Mouse (Mus musculus) bone marrow, adult 2 months (tissue): ENCODE results near the gene Gm45716.

ENCODE experiments used
- CTCF ChIP-seq: fragments of 200-500 bp; IDR thresholded peaks from 2 replicates; pipeline ENCODE4 v1.5.1; 2011; ENCODE audit warnings: low read length, control low read depth; ENCODE audit not compliant: control insufficient read depth, insufficient read depth
- POLR2A ChIP-seq: fragments of 200-500 bp; IDR thresholded peaks from 2 replicates; pipeline ENCODE4 v1.6.1; 2011; ENCODE audit warnings: low read depth, mild to moderate bottlenecking, control low read depth, low read length, borderline replicate concordance; ENCODE audit not compliant: control insufficient read depth

DNA sequence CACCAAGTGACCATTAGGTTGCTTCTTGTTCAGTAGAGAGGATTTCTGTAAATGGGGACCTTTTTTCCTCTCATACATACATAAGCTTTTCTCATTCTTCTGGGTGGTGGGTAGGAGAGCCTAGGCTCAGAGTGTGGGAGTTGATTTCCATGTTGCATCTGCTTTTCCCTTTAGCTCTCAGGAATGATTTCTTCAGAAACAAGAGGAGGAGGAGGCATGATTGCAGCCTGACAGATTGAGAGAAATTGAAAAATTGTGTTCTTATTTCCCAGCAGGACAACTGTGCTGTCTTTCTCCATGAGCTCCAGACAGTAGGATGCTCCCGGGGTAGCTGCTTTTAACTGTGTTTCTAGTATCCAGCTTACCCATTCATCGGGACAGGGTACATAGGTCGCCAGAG lies 67.1 kb downstream of the Gm45716 start:
- no peak for TF ChIP-seq CTCF
- TF ChIP-seq POLR2A: no peak
